Mouse (Mus musculus) hindbrain, embryonic 15.5 days (tissue): ENCODE results near the gene Ptbp2. TPM values are rescaled to one million over a fixed set of nuclear protein-coding genes. Genes with fewer than 3 reads are reported as not detected.

Source experiments
- microRNA-seq: library from miRNA; unstranded; fragments of <30 nt; microRNA quantifications from one replicate; pipeline ENCODE4, GENCODE M21; 2016
- polyA plus RNA-seq: library from polyadenylated mRNA; unstranded; fragments of >200 nt; fragmentation: Nextera tagmentation; extraction: Ambion mirVana; gene quantifications from 2 replicates; pipeline ENCODE4 v1.2.1, GENCODE M21; 2015

Ptbp2 gene
- polyA plus RNA-seq, 1 experiment from 2014 or later, result 218 TPM

Small RNAs within 50 kb of the gene (microRNA-seq; reads per million reads assigned to microRNA genes)
- not detected for gene Gm24744
